Mouse (Mus musculus) stomach, embryonic 15.5 days (tissue): ENCODE measurements around the gene Trex2. TPM values are rescaled to one million over a fixed set of nuclear protein-coding genes. Genes with fewer than 3 reads are reported as not detected.

Experiments used
- ATAC-seq: fragments of 200-750 bp; cut with Nextera tagmentation; 2 replicates; pipeline ENCODE4 v1.8.0; 2017; ENCODE audit warnings: low read depth, moderate number of reproducible peaks, moderate TSS enrichment; ENCODE audit not compliant: insufficient read depth, low FRiP score
- H3K27ac ChIP-seq: fragments of 300-500 bp; sonication (generic); 2 replicates; pipeline ENCODE4 v1.5.1; 2015; ENCODE audit warnings: mild to moderate bottlenecking, inconsistent platforms
- H3K27me3 ChIP-seq: fragments of 300-500 bp; sonication (generic); replicated peaks from 2 replicates; pipeline ENCODE4 v1.6.1; 2015; ENCODE audit warnings: inconsistent platforms
- H3K36me3 ChIP-seq: fragments of 300-500 bp; sonication (generic); 2 replicates; pipeline ENCODE4 v1.6.1; 2015; ENCODE audit warnings: inconsistent platforms
- H3K4me1 ChIP-seq: fragments of 300-500 bp; sonication (generic); 2 replicates; pipeline ENCODE4 v1.6.1; 2015; ENCODE audit warnings: inconsistent platforms
- H3K4me2 ChIP-seq: fragments of 300-500 bp; sonication (generic); 2 replicates; pipeline ENCODE4 v1.6.1; 2015; ENCODE audit warnings: mild to moderate bottlenecking, inconsistent platforms
- H3K4me3 ChIP-seq: fragments of 300-500 bp; sonication (generic); replicated peaks from 2 replicates; pipeline ENCODE4 v1.5.1; 2015; ENCODE audit warnings: inconsistent platforms
- H3K9ac ChIP-seq: fragments of 300-500 bp; sonication (generic); 2 replicates; pipeline ENCODE4 v1.6.1; 2015; ENCODE audit warnings: inconsistent platforms
- H3K9me3 ChIP-seq: fragments of 300-500 bp; sonication (generic); 2 replicates; pipeline ENCODE4 v1.6.1; 2016; ENCODE audit warnings: inconsistent platforms
- WGBS: fragments of 180-500 bp; shearing (Covaris S2); methylation state at CpG from one replicate; pipeline ENCODE4 v1.1.7; 2015; 5-methylcytosine and 5-hydroxymethylcytosine counted together
- polyA plus RNA-seq: library from polyadenylated mRNA; unstranded; fragments of >200 nt; fragmentation: Nextera tagmentation; extraction: Ambion mirVana; gene quantifications from 2 replicates; pipeline ENCODE4 v1.2.1, GENCODE M21; 2015

Gene Trex2
- polyA plus RNA-seq: 1.2 and 3.9 TPM in 2 replicates

DNA sequence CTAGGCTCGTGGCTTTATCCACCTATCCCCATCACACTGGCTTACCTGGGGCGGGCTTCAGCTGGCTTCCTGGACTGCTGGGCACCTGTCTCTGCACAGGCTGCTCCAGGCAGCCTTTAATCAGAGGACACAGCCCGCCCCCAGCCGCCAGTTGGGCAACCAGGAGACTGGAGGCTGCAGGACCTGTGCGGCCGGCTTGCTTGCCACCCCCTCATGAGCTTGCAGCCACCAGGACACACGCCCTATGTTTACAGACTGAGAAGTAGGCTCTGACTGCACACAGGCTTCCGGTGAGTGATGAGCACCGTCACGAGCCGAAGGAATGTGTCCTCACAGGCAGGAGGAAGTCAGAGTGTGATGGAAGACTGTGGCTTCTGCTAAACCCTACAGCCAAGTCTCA lies at the start of gene Trex2:
Gene Trex2 (minus strand): TSS at position 93 of the 400 bp plus-strand sequence.
- Histone ChIP-seq H3K4me3 (no peak within 1 kb of the TSS), H3K27me3 (no peaks in the 10 kb centered on the region), H3K4me1 (no peaks in the 10 kb centered on the region), H3K9me3 (no peaks in the 10 kb centered on the region), H3K27ac (no peak within 1 kb of the TSS), H3K9ac (no peak within 1 kb of the TSS), H3K4me2 (no peak within 1 kb of the TSS), H3K36me3 (no peaks in the 10 kb centered on the region)
- WGBS: 55% methylated on average over 11 of the region's 11 CpGs
- peak; percentile 43; the same call in 1 of the 2 replicates for ATAC-seq

DNA sequence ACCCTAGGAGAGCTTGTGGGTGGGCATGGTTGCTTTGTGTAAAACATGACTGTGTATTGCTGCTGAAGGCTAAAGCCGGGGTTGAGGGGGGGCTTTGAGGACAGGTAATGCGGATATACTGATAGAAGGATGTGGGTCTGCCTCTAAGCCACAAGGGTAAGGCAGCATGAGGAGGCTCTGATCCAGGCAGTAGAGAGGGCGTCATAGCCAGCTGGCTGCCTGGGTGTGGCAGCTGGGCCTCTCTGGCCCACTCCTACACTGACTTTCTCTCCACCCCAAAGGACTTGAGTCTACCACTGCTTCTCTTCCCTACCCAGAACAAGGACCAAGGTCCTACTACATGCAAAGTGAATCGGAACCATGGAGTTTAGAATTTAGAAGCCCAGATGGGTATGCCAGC lies 49.7 kb upstream of the Trex2 start:
- H3K9ac ChIP-seq: no peak overlapping the region
- peak overlapping the region; percentile 38; the same call in 1 of the 2 replicates for H3K4me3 ChIP-seq
- peak overlapping the region; percentile 50; the same call in 1 of the 2 replicates for H3K4me2 ChIP-seq
- H3K27ac ChIP-seq: no peak overlapping the region
- ATAC-seq: no peak
- no peaks in the 10 kb centered on the region for H3K27me3 ChIP-seq
- H3K9me3 ChIP-seq: no peaks in the 10 kb centered on the region
- no peaks in the 10 kb centered on the region for H3K36me3 ChIP-seq
- no peaks in the 10 kb centered on the region for H3K4me1 ChIP-seq
- WGBS: 86% methylated on average over 4 of the region's 4 CpGs

DNA sequence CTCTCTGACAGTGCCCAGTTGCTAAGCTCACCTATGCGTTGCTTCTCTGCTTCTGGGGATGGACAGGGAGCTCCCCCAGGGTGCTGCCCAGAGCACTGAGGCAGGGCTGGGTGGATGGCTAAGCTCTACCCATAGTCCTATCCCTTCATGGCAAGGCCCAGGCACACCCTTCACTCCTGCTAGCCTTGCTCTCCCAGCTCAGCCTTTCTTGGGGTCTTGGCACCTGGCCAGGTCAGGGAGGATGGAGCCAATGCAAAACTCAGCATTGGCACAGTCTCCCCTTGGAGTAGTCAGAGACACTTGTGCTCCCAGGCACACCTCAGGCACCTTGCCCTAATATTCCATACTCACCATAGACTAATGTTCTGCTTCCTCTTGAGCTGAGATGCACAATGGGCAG lies 48.9 kb upstream of the Trex2 start:
- ATAC-seq: no peak
- H3K4me1 ChIP-seq: no peaks in the 10 kb centered on the region
- H3K27me3 ChIP-seq: no peaks in the 10 kb centered on the region
- H3K27ac ChIP-seq: peak overlapping the region; percentile 11; the same call in 1 of the 2 replicates
- H3K9ac ChIP-seq: no peak overlapping the region
- 59% methylated on average over 1 of the region's 1 CpGs for WGBS
- no peaks in the 10 kb centered on the region for H3K36me3 ChIP-seq
- peak overlapping the region; percentile 50 for H3K4me2 ChIP-seq
- H3K4me3 ChIP-seq: peak overlapping the region; percentile 38
- H3K9me3 ChIP-seq: no peaks in the 10 kb centered on the region

DNA sequence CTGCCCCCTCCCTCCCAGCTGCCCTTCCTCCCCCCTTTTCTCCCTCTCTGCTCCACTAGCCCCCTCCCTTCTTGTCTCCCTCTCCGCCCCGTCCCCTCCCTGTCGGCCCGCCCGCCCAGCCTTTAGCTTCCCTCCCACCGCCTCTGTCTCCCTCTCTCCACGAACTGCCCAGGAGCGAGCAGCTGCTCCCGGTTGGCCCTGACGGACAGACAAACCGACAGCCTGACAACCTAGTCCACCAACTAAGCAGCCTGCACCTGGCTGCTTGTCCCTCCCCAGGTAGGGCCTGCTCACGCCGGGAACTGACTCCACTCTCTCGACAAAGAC lies 48.3 kb upstream of the Trex2 start, which contains the start of gene Bgn:
Gene Bgn (plus strand): TSS at position 119 of the 327 bp plus-strand sequence.
- Histone ChIP-seq H3K9me3 (no peaks in the 10 kb centered on the region), H3K4me2 (peak within 1 kb of the TSS; percentile 50), H3K27me3 (no peaks in the 10 kb centered on the region), H3K9ac (peak within 1 kb of the TSS; percentile 16; the same call in 1 of the 2 replicates), H3K36me3 (no peaks in the 10 kb centered on the region), H3K4me1 (no peaks in the 10 kb centered on the region), H3K4me3 (peak within 1 kb of the TSS; percentile 38), H3K27ac (peak within 1 kb of the TSS; percentile 26; the same call in 1 of the 2 replicates)
- WGBS: 23% methylated on average over 8 of the region's 14 CpGs
- no peak for ATAC-seq

DNA sequence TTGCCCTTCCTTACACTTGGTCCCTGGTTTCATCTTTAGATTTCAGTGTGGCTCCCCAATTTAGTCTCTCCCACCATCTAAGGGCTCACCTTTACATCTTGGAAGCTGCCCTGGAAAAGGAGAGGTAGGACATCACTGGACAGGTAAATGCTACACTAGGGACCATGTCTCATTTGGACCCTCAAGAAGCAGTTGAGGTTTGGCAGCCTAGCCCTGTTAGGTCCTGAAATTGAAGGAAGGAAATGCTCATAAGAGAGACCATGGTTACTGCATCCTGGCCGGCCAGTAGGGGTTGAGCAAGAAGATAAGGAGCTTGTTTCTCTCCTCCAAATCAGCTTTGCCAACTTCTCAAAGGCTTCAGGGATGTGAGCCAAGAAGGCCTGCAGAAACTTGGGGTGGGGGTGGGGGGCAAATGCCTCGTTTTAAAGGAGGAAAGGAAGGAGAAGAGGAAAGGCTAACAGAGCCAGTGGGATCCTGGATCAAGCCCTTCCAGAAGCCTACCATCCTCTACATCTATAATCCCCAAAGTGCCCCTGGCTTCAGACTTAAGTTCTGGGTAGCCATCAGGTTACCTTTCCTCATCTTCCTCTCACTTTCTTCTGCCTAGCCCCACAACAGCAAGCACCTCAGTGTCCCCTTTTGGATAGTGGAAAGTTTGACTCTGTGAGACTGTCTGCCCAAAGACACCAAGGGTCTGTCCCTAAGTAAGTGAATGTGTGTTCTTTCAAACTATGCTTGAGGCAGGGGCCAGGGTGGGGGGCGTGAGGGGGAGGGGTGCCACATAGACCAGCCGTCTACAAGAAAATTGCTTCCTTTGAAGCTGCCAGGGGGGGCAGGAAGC lies 47.7 kb upstream of the Trex2 start:
- peak overlapping the region; percentile 26; the same call in 1 of the 2 replicates for H3K27ac ChIP-seq
- no peaks in the 10 kb centered on the region for H3K27me3 ChIP-seq
- H3K4me3 ChIP-seq: no peak overlapping the region
- H3K4me1 ChIP-seq: no peaks in the 10 kb centered on the region
- WGBS: 32% methylated on average over 4 of the region's 4 CpGs
- no peak overlapping the region for H3K9ac ChIP-seq
- H3K4me2 ChIP-seq: peak overlapping the region; percentile 50
- no peaks in the 10 kb centered on the region for H3K9me3 ChIP-seq
- ATAC-seq: no peak
- no peaks in the 10 kb centered on the region for H3K36me3 ChIP-seq

DNA sequence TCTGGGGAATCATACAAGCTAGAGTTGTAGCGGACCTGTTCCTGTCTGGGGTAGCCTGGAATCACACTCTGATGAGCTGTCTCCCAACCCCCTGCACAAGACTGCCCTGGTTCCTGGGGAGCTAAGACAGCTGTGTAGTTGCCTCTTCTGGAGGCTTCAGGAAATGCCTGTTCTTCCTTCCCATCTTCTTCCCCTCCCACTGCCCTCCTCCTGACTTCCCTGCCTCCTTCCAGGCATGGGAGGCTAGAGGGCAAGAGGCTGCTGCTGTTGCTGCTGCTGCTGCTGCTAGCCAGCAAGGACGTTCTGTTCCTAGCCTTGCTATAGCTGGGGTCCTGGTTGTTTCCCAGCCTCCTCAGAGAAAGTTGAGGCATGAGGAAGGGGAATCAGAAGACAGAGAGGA lies 45.2 kb upstream of the Trex2 start:
- H3K9me3 ChIP-seq: no peaks in the 10 kb centered on the region
- no peaks in the 10 kb centered on the region for H3K4me1 ChIP-seq
- H3K9ac ChIP-seq: no peak overlapping the region
- H3K4me3 ChIP-seq: no peak overlapping the region
- H3K27ac ChIP-seq: peak overlapping the region; percentile 63
- no peaks in the 10 kb centered on the region for H3K27me3 ChIP-seq
- H3K36me3 ChIP-seq: no peaks in the 10 kb centered on the region
- H3K4me2 ChIP-seq: no peak overlapping the region
- no peak for ATAC-seq
- 39% methylated on average over 2 of the region's 2 CpGs for WGBS

DNA sequence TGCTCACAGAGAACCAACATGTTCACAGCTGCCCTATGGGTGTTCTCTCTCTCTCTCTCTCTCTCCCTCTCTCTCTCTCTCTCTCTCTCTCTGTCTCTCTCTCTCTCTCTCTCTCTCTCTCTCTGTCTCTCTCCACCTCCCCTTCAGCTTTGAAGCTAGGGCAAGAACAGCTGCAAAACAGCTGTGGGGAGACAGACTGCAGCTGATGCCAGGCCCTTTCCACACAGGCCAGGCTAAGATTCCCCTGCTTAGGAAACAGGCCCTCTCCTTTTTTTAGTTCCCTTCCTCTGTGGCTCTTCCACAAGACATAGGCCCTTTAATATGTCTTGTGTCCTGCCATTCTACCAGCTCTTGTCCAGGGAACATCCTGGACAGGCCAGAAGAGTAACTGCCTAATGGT lies 44.5 kb upstream of the Trex2 start:
- no peaks in the 10 kb centered on the region for H3K36me3 ChIP-seq
- H3K9me3 ChIP-seq: no peaks in the 10 kb centered on the region
- no peak overlapping the region for H3K4me3 ChIP-seq
- H3K27ac ChIP-seq: peak overlapping the region; percentile 63
- H3K9ac ChIP-seq: no peak overlapping the region
- no peaks in the 10 kb centered on the region for H3K4me1 ChIP-seq
- no peak overlapping the region for H3K4me2 ChIP-seq
- no peak for ATAC-seq
- H3K27me3 ChIP-seq: no peaks in the 10 kb centered on the region

DNA sequence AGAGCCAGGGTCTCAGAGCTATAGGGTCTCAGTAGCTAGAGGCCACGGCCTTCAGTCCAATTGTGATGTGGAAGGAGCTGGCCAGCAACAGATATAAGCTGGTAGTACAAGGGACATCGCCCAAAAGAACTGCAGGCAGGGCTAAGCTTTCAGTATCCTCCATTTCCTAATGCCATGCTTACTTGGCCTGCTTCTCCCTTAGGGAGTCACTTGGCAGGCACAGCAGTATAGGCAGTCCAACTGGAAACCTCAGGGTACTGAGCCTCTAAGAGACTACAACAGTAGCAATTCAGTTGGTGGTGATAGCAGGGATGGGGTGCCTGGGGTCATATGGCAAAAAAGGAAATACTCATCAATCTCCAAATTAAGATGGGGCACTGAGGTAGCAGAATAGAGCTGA lies 42.4 kb upstream of the Trex2 start:
- Histone ChIP-seq H3K27ac (no peak overlapping the region), H3K4me2 (no peak overlapping the region), H3K9me3 (no peaks in the 10 kb centered on the region), H3K4me3 (no peak overlapping the region), H3K27me3 (no peaks in the 10 kb centered on the region), H3K4me1 (no peaks in the 10 kb centered on the region), H3K36me3 (no peaks in the 10 kb centered on the region), H3K9ac (no peak overlapping the region)
- ATAC-seq: no peak
- WGBS: 89% methylated on average over 2 of the region's 2 CpGs

DNA sequence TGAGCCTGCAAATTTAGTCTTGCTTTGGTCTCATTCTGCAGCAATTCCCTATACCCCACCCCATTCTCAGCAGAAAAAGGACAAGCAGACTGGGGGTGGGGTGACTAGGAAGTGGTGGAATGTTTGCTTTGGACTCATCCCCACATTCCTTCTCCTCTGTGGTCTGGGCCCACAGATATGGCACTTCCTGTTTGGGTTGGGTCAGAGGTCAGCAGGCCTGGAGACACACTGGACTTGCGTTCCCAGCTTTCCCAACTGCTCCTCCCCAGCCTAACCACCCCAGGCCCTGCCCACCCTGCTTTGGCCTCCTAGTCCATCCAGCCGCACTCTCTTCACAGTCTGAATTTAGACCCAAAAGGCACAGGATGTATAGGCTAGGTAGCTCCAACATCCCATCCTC lies 41.5 kb upstream of the Trex2 start:
- Histone ChIP-seq H3K4me2 (no peak overlapping the region), H3K27ac (peak overlapping the region; percentile 59), H3K4me3 (no peak overlapping the region), H3K4me1 (no peaks in the 10 kb centered on the region), H3K36me3 (no peaks in the 10 kb centered on the region), H3K9me3 (no peaks in the 10 kb centered on the region), H3K9ac (no peak overlapping the region), H3K27me3 (no peaks in the 10 kb centered on the region)
- 59% methylated on average over 2 of the region's 2 CpGs for WGBS
- peak; percentile 61; the same call in 1 of the 2 replicates for ATAC-seq

DNA sequence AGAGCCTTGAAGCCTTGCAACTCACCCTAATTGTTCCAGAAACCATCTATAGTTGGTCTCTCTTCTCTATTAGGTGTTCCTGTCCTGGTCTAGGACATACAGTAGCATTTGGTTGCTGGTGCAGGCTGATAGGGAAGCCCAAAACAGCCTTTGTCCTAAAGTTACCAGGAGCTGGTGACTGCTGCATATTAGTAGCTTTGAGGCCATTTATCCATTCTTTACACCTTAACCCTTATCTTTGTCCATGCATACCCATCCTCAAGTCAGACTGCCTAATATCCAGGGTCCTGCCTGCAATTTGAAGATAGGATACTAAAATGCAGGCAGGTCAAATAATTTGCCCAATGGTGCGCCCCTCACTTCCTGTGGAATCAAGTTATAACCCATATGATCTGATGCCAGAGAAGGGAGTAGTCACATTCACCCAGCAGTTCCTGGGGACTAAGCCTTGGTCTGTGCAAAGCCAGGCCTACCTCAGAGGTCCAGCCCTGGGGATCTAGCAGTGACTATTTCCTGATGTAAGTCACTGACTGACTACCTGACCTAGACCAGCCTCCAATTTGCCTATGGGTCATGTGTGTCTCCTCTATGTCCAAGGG lies 40.6 kb upstream of the Trex2 start:
- no peak for ATAC-seq
- 85% methylated on average over 1 of the region's 1 CpGs for WGBS
- Histone ChIP-seq H3K4me3 (no peak overlapping the region), H3K4me1 (no peaks in the 10 kb centered on the region), H3K9ac (no peak overlapping the region), H3K27ac (peak overlapping the region; percentile 59; the same call in 1 of the 2 replicates), H3K9me3 (no peaks in the 10 kb centered on the region), H3K27me3 (no peaks in the 10 kb centered on the region), H3K4me2 (no peak overlapping the region), H3K36me3 (no peaks in the 10 kb centered on the region)

DNA sequence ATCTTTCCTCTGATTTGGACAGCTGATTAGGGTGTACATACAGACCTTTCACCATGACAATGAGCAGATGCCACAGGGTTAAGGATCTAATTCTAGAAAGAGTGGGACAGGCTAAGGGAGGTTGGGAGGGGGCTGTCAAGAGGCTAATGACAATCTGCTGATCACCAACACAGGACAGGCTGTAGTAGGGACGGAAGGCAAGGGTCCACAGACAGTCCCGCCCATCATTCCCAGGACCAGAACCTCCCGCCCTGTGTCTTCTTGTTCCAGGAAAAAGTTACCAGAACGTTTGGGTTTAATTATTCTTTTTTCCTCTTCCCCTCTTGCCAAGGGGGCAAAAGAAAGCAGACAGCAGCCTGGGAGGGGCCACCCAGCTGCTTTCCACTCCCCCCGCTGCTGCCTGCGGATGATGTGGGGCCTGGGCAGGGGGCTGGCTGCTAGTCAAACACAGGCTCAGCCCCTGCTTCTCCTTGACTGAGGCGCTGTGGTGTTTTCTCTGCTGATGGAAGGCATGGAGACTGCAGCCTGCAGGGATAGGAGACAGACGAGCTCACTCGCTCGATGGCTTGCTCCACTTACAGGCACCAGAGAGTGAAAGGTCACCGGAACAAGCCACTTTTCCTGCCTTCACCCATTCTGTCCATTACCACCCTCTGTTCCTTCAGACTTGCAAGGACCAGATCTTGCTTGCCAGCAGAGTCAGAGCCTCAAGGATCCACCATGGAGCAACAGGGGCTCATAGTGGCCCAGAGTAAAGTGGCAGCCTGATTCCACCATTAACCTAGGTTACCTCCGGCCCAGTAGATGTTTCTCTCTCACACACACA lies 39.4 kb upstream of the Trex2 start:
- H3K27ac ChIP-seq: peak overlapping the region; percentile 63
- ATAC-seq: peak; percentile 43; the same call in 1 of the 2 replicates

More for the DNA sequence above, 39.4 kb upstream of the Trex2 start:
- Histone ChIP-seq H3K4me1 (no peaks in the 10 kb centered on the region), H3K9me3 (no peaks in the 10 kb centered on the region), H3K4me2 (no peak overlapping the region), H3K9ac (no peak overlapping the region), H3K36me3 (no peaks in the 10 kb centered on the region), H3K27me3 (no peaks in the 10 kb centered on the region), H3K4me3 (no peak overlapping the region)
- WGBS: 38% methylated on average over 12 of the region's 12 CpGs
